Mouse (Mus musculus) lung, embryonic 16.5 days (tissue): ENCODE data around the gene Myo1d. TPM values are rescaled to one million over a fixed set of nuclear protein-coding genes. Genes with fewer than 3 reads are reported as not detected.

Source experiments
- ATAC-seq: fragments of 200-750 bp; cut with Nextera tagmentation; 2 replicates; pipeline ENCODE4 v1.8.0; 2017; ENCODE audit warnings: low read depth, mild to moderate bottlenecking, moderate library complexity
- H3K27ac ChIP-seq: fragments of 300-500 bp; sonication (generic); 2 replicates; pipeline ENCODE4 v1.5.1; 2014; ENCODE audit warnings: mild to moderate bottlenecking, control low read depth, low read length
- H3K27me3 ChIP-seq: fragments of 300-500 bp; sonication (generic); 2 replicates; pipeline ENCODE4 v1.6.1; 2014; ENCODE audit warnings: low read depth, low read length, mixed read lengths; ENCODE audit not compliant: control insufficient read depth, insufficient read depth
- H3K36me3 ChIP-seq: fragments of 300-500 bp; sonication (generic); 2 replicates; pipeline ENCODE4 v1.6.1; 2014; ENCODE audit warnings: low read length; ENCODE audit not compliant: control insufficient read depth, insufficient read depth
- H3K4me1 ChIP-seq: fragments of 300-500 bp; sonication (generic); replicated peaks from 2 replicates; pipeline ENCODE4 v1.6.1; 2014; ENCODE audit warnings: low read length, mixed read lengths; ENCODE audit not compliant: control insufficient read depth, insufficient read depth
- H3K4me2 ChIP-seq: fragments of 300-500 bp; sonication (generic); 2 replicates; pipeline ENCODE4 v1.6.1; 2014; ENCODE audit warnings: low read depth, low read length, control low read depth
- H3K4me3 ChIP-seq: fragments of 300-500 bp; sonication (generic); 2 replicates; pipeline ENCODE4 v1.5.1; 2014; ENCODE audit warnings: mild to moderate bottlenecking, low read length, control low read depth
- H3K9ac ChIP-seq: fragments of 300-500 bp; sonication (generic); 2 replicates; pipeline ENCODE4 v1.6.1; 2014; ENCODE audit warnings: low read length, control low read depth
- H3K9me3 ChIP-seq: fragments of 300-500 bp; sonication (generic); 2 replicates; pipeline ENCODE4 v1.6.1; 2016; ENCODE audit warnings: low read length; ENCODE audit not compliant: control insufficient read depth
- WGBS: fragments of 180-500 bp; shearing (Covaris S2); extraction: QIAGEN DNeasy Blood & Tissue Kit; methylation state at CpG from one replicate; pipeline ENCODE4 v1.1.7; 2014; 5-methylcytosine and 5-hydroxymethylcytosine counted together
- polyA plus RNA-seq: library from polyadenylated mRNA; unstranded; fragments of >200 nt; fragmentation: Nextera tagmentation; extraction: Ambion mirVana; gene quantifications from 2 replicates; pipeline ENCODE4 v1.2.1, GENCODE M21; 2015

The Myo1d gene
- polyA plus RNA-seq, 1 experiment from 2014 or later, result 21.0 TPM

DNA sequence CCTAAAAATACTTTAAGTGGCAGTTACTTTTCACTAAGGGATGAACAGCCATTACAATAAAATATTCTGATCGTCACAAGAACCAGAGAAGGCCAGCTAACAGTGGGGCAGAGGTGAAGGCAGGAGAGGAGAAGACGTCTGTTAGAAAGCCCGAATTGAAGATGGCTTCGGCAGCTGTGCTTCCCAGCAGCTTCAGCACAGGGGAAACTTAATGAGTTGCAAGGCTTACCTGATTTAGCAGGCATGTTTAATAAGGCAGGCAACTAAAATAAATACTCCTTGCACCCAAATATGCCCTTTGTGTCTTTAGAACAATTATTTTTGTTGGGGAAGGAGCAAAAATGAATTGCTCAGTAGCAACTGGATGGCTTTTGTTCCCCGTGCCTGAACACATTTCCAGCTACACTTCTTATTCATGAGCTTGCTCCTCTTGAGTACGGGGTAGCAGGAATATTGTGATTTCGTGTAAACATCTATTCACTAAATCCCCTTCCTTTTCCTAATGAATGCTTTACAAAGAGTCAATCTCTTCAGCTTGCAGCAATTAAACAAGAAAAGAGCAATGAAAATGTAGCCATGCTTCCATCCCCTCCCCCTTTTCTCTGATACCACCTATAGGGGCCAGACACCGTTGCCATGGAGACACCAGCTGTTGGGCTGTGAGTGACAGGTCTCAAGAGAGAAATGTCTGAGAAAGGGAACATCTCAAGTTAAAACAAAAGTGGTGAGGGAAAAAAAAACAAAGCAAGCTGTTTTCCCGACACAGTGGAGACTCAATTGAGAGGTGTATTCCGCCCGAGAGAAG lies 157.4 kb downstream of the Myo1d start:
- H3K27me3 ChIP-seq, result no peaks in the 10 kb centered on the region
- no peak for ATAC-seq
- no peak overlapping the region for H3K9ac ChIP-seq
- H3K4me3 ChIP-seq, result no peak overlapping the region
- no peak overlapping the region for H3K4me2 ChIP-seq
- 32% methylated on average over 11 of the region's 11 CpGs for WGBS
- H3K9me3 ChIP-seq, result no peaks in the 10 kb centered on the region
- no peaks in the 10 kb centered on the region for H3K36me3 ChIP-seq
- H3K27ac ChIP-seq, result no peak overlapping the region
- H3K4me1 ChIP-seq, result no peaks in the 10 kb centered on the region

DNA sequence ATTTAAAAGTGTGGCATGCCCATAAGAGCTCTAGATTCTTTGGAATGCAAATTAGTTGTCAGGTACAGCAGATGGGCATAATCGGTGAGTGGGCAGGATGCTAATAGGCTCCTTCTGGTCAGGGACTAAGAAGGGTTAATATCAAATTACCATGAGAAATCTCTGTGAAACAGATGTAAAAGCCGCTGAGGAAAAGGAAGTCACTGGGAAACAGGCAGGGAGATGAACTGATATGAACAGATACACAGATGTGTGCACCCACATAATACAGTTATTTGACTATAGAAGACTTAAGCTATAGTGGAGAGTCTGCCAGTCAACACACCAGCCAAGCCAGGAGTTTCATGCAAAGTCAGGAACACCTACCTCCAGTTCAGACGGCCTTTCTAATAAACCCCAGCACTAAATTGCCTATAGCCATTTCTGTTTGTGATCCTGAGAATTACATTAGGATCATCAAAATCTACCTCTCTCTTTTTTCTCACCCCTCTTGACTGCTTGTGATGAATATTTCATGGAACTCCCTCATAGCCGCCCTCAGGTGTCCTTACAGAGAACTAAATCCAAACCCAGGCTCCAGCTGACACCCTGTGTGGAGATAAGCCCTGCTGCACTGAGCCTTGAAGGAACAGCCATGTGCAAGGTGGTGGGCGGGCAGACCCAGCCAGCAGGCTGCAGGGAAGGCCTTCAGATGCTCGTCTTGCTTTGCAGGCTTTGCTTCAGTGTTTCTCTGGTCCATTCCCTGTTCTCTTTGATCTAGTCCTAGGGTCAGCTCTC lies 164.7 kb downstream of the Myo1d start:
- Histone ChIP-seq H3K27ac (no peak overlapping the region), H3K36me3 (no peaks in the 10 kb centered on the region), H3K9me3 (no peaks in the 10 kb centered on the region), H3K27me3 (no peaks in the 10 kb centered on the region), H3K9ac (no peak overlapping the region), H3K4me3 (no peak overlapping the region), H3K4me1 (no peaks in the 10 kb centered on the region), H3K4me2 (no peak overlapping the region)
- no peak for ATAC-seq
- WGBS, result 51% methylated on average over 6 of the region's 6 CpGs

DNA sequence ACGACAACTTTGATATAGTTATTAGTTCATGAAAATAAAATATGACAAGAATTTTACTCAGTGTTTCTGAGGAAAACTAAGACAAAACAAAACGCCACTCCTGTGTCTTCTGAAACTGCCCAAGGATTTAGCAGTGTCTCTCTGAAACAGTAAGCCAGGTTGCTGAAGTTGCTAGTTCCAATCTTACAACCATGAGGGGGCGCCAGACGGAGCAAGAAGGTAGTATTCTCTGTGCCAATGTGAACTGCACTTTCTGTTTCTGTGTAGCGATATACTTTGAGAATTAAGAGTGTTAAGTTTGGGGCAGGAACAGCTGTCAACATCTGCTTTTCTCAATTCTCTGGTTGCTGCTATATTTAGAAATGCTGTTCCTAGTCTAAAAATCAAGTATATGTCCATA lies 165.4 kb downstream of the Myo1d start:
- no peaks in the 10 kb centered on the region for H3K36me3 ChIP-seq
- H3K4me2 ChIP-seq, result no peak overlapping the region
- no peaks in the 10 kb centered on the region for H3K4me1 ChIP-seq
- no peak overlapping the region for H3K9ac ChIP-seq
- no peaks in the 10 kb centered on the region for H3K27me3 ChIP-seq
- 37% methylated on average over 5 of the region's 5 CpGs for WGBS
- H3K4me3 ChIP-seq, result no peak overlapping the region
- H3K27ac ChIP-seq, result no peak overlapping the region
- H3K9me3 ChIP-seq, result no peaks in the 10 kb centered on the region
- ATAC-seq, result no peak

DNA sequence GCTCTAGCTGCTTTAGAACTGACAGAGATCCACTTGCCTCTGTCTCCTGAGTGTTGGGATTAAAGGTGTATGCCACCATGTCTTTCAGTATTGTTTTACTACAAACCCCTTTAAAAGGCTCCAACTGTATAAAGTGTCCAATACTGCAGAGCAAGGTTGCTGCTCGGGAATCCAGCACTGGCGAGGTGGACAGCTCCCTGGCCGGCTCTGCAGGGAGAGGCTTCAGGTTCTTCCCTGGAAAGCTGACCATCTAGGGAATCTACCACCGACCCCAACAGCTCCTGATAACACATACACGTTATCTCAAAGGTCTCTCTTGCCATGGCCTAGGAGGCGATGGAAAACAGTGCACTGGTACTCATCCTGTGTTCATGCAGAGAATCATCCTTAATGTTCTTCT lies 166.3 kb downstream of the Myo1d start:
- Histone ChIP-seq H3K36me3 (no peaks in the 10 kb centered on the region), H3K4me3 (no peak overlapping the region), H3K27me3 (no peaks in the 10 kb centered on the region), H3K27ac (no peak overlapping the region), H3K9ac (no peak overlapping the region), H3K9me3 (no peaks in the 10 kb centered on the region), H3K4me1 (no peaks in the 10 kb centered on the region), H3K4me2 (no peak overlapping the region)
- ATAC-seq, result no peak
- WGBS, result 3% methylated on average over 6 of the region's 6 CpGs

DNA sequence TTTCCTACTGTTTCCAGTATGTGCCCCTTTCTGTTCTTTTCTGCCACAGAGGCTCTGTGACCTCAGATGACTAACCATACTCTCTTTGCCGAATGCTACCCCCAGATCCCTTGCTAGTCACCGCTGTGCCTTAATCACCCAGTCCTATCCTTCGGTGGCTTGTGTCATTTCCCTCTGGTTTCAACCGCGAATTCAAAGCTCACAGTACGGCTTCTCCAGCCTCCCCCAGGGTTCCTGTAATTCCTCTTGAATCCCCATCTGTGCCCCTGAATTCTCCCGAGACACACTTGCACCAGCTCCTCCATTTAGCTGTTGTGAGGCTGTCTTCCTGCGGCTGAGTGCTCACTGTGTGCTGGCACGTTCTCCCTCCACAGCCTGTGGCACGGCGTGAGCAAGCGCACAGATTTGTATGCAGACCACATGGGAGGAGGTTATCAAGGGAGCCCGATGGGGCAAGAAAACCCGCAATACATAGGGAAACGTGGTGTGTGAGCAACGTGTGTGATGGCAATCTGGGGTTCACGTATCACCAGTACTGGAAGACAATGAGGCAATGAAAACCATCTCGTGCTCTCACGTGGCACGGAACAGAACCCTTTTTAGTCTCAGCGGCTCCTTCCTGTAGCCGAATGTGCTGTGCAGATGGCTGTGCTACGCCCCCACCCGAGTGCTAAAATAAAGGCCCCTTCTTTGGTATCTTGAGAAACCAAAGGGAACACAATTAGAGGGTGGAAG lies 177.0 kb downstream of the Myo1d start:
- 8% methylated on average over 24 of the region's 24 CpGs for WGBS
- H3K4me3 ChIP-seq, result no peak overlapping the region
- H3K4me2 ChIP-seq, result peak overlapping the region; percentile 29; the same call in 1 of the 2 replicates
- no peaks in the 10 kb centered on the region for H3K9me3 ChIP-seq
- no peak overlapping the region for H3K27ac ChIP-seq
- H3K27me3 ChIP-seq, result peaks cover 5% of the 10 kb centered on the region
- no peak overlapping the region; the same call in 1 of the 2 replicates for H3K9ac ChIP-seq
- H3K36me3 ChIP-seq, result no peaks in the 10 kb centered on the region
- peaks cover 13% of the 10 kb centered on the region; the same call in 1 of the 2 replicates for H3K4me1 ChIP-seq
- ATAC-seq, result no peak

DNA sequence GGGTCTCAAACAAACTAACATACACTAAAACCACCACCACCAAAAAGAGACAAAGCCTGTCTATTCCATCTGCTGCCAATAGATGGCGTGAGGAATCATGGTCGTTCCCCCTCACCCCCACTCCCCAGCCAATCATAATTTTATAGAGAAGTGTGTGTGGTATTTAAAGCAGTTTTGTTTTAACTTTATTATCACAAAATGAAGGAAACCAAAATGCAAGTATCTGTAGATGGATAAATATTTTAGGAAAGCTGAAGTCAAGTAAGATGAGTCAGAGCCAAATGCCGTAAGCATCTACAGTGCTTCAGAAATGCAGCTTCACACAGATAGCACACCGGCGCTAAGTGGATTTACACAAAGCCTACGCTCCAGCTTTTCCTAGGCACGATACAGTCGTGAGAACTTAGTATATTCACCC lies 177.8 kb downstream of the Myo1d start:
- Histone ChIP-seq H3K4me1 (peaks cover 13% of the 10 kb centered on the region; the same call in 1 of the 2 replicates), H3K4me2 (no peak overlapping the region), H3K36me3 (no peaks in the 10 kb centered on the region), H3K9ac (no peak overlapping the region), H3K27ac (no peak overlapping the region), H3K4me3 (no peak overlapping the region), H3K27me3 (peaks cover 5% of the 10 kb centered on the region), H3K9me3 (no peaks in the 10 kb centered on the region)
- 20% methylated on average over 8 of the region's 8 CpGs for WGBS
- no peak for ATAC-seq

DNA sequence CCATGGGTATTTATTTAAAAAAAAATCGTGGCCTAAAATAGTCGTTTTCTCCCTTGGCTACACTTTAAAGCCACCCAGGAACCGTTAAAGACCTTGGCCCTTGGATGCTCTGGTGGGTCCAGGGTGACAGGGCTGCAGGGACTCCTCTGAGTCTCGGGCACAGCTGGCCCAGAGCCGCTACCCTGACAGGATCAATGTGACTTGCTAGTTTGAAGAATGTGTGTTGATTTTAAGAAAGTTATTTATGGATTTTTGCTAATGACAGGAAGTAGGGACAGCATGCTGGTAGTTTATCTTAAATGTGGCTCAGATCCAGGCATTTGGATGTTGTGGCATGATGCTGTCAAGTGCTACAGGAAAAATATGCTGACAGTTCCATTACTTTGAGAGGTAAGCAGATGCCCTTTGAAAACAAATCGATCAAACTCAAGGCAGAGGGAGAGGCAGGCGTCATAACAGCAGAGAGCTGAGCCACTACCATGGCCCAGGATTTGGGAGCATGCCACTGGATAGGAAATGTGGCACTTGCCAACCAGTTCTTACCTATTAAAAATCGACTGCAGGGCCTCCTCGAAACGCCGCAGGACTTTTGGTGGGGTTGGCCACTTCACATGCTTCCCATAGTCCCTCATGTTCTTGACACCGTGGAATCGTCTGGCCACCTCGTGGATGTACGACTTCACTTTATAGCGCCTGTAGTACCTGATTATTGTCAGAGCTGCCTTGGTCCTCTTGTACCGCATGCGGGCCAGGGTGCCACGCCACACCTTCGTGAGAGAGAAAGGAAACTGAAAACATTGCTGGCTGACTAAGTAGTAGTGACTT lies 178.6 kb downstream of the Myo1d start:
- Histone ChIP-seq H3K4me3 (no peak overlapping the region), H3K27ac (no peak overlapping the region), H3K9ac (no peak overlapping the region), H3K27me3 (peaks cover 5% of the 10 kb centered on the region), H3K4me2 (no peak overlapping the region), H3K36me3 (no peaks in the 10 kb centered on the region), H3K9me3 (no peaks in the 10 kb centered on the region), H3K4me1 (peaks cover 13% of the 10 kb centered on the region; the same call in 1 of the 2 replicates)
- WGBS, result 60% methylated on average over 20 of the region's 20 CpGs
- peak; percentile 52 for ATAC-seq

DNA sequence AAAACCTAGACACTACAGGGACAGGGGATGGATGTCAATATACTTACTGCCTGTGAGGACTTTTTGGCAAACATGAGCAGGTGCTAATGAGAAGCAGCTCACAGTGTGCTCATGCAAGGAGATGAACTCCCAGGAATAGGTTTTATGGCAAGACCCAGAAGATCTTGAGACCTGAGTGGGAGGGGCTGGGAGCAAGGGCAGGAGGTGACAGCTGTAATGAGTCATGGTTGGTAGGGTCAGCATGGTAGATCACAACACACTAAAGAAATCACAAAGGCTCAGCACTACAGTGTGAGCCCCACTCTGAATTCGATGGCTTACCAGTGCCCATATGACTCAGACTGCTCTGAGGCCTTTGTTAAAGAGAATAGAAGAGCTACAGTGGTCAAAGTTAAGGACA lies 184.3 kb downstream of the Myo1d start:
- Histone ChIP-seq H3K9ac (no peak overlapping the region), H3K4me2 (no peak overlapping the region), H3K27ac (no peak overlapping the region), H3K36me3 (peaks cover 7% of the 10 kb centered on the region), H3K4me1 (no peaks in the 10 kb centered on the region), H3K9me3 (no peaks in the 10 kb centered on the region), H3K4me3 (no peak overlapping the region), H3K27me3 (no peaks in the 10 kb centered on the region)
- WGBS, result 64% methylated on average over 1 of the region's 1 CpGs
- ATAC-seq, result no peak
